Comparison of ENCODE assay signal across 28 mouse cellular contexts in the genomic region with DNA sequence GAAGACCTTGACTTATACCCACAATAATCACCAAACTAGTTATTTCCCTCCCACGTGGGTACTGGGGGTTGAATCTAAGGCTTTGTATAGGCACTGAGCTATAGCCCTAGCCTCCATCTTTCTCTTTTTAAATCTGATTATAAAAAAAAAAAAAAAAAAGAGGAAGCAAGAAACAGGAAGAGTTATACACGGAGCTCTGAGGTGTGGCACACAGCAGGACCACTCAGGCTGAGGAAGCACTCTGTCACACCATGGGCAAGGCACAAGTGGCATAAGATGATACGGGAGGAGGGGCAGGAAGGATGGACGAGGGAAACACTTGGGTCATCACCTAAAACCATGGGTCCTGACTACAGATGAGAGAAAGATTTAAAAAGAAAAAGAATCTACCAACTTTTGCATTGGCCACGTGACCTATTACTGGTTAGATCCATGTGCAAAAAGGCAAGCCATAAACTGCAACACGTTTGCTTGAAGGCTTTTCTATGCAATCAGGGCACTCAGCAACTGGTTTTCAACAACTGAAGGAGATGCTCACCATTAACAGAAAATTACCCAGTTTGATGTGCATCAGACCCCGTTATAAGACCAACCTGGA.
DNase-seq lines count a peak whose midpoint lies in the region; ATAC-seq lines count a peak whose summit lies in the region.
"Had no signal": no experiment of that assay in that cellular context is flagged by ENCODE, and none has a peak within 500 bp of the region (broad histone marks: within the 10 kb centered on the region; RNA-seq: fewer than 3 reads in every experiment).

No protein-coding gene starts in this region.

- H3K4me3 ChIP-seq in forebrain, embryonic 12.5 days (replicated peaks): no peak overlapping the region
- H3K4me3 ChIP-seq: embryonic facial prominence, embryonic 13.5 days; erythroblast, embryonic 14.5 days; forebrain, embryonic 13.5 days; layer of hippocampus, adult 2 months; limb, embryonic 12.5 days; megakaryocyte, embryonic 14.5 days; midbrain, embryonic 15.5 days; myocyte; neural tube, embryonic 13.5 days had no signal

- no peak overlapping the region for H3K4me2 ChIP-seq in forebrain, embryonic 12.5 days
- H3K4me2 ChIP-seq: embryonic facial prominence, embryonic 13.5 days; forebrain, embryonic 13.5 days; heart, embryonic 11.5 days; limb, embryonic 12.5 days; midbrain, embryonic 15.5 days; neural tube, embryonic 13.5 days had no signal

- peaks cover 11% of the 10 kb centered on the region for H3K27me3 ChIP-seq in forebrain, embryonic 12.5 days
- H3K27me3 ChIP-seq: embryonic facial prominence, embryonic 13.5 days; limb, embryonic 12.5 days; megakaryocyte, embryonic 14.5 days; midbrain, embryonic 15.5 days; neural tube, embryonic 13.5 days had no signal

- H3K27ac ChIP-seq in forebrain, embryonic 12.5 days: no peak overlapping the region
- H3K27ac ChIP-seq: forebrain, embryonic 13.5 days; hindbrain, postnatal 0 days; layer of hippocampus, adult 2 months; midbrain, embryonic 15.5 days; neural tube, embryonic 13.5 days; stomach, postnatal 0 days had no signal

- peaks cover 10% of the 10 kb centered on the region for H3K4me1 ChIP-seq in forebrain, embryonic 12.5 days

- intact Hi-C loops in left cerebral cortex, postnatal 14 days (cut with DNase I): no loop called here

- H3K9me3 ChIP-seq in forebrain, embryonic 12.5 days: no peaks in the 10 kb centered on the region
- H3K9me3 ChIP-seq: embryonic facial prominence, embryonic 13.5 days; forebrain, embryonic 13.5 days; midbrain, embryonic 15.5 days; neural tube, embryonic 13.5 days had no signal

- no peaks in the 10 kb centered on the region for H3K36me3 ChIP-seq in forebrain, embryonic 12.5 days (replicated peaks)
- H3K36me3 ChIP-seq: midbrain, embryonic 15.5 days; neural tube, embryonic 13.5 days had no signal

- peak; percentile 78 for ATAC-seq in common myeloid progenitor, adult 5-6 weeks (replicated peaks; ENCODE audit: low read depth, poor library complexity, severe bottlenecking)
- ATAC-seq in megakaryocyte progenitor cell, adult 5-6 weeks (replicated peaks; ENCODE audit: poor library complexity): peak; percentile 65
- no peak for ATAC-seq in forebrain, embryonic 12.5 days (ENCODE audit: low FRiP score)
- ATAC-seq: forebrain, embryonic 13.5 days; hindbrain, postnatal 0 days; intestine, embryonic 16.5 days; midbrain, embryonic 15.5 days had no signal

- peak; percentile 27 to 37 for DNase-seq in spleen, postnatal 36 days (ENCODE audit: low spot score in 2 of 2)
- no peak for DNase-seq in spleen, postnatal 10 days (ENCODE audit: low spot score in 2 of 2)
- DNase-seq in left cerebral cortex, postnatal 14 days (ENCODE audit: low spot score in 2 of 2): no peak
- no peak for DNase-seq in adrenal gland, postnatal 36 days
- DNase-seq: adrenal gland, adult 2 months; cerebellum, adult 11-12 months; cerebellum, postnatal 14 days; embryo, embryonic 11 days; gastrocnemius, postnatal 36 days; kidney, postnatal 25 days; lung, postnatal 14 days; right cerebral cortex, postnatal 4 days had no signal

- 86% methylated on average over 7 of the region's 7 CpGs for WGBS in forebrain, embryonic 12.5 days

- no peak overlapping the region for H3K9ac ChIP-seq in forebrain, embryonic 12.5 days
- H3K9ac ChIP-seq: embryonic facial prominence, embryonic 13.5 days; forebrain, embryonic 13.5 days; limb, embryonic 12.5 days; midbrain, embryonic 15.5 days; neural tube, embryonic 13.5 days had no signal

Comparison
In these comparisons a context has a peak if more than half of its experiments do, and no peak if none do; other contexts are left out.
1. DNase-seq: peak in spleen, postnatal 36 days (2 of 2); none in spleen, postnatal 10 days (0 of 2), left cerebral cortex, postnatal 14 days (0 of 2) and adrenal gland, postnatal 36 days (0 of 2).